Mouse (Mus musculus) adrenal gland, postnatal 14 days (tissue): ENCODE measurements around the gene Trim38. TPM values are rescaled to one million over a fixed set of nuclear protein-coding genes. Genes with fewer than 3 reads are reported as not detected.

Source experiments
- DNase-seq: peaks from one replicate; pipeline ENCODE4 v3.0.0; 2021; ENCODE audit warnings: mixed read lengths
- total RNA-seq: library from RNA; stranded (reverse); gene quantifications from 2 replicates; pipeline ENCODE4 v1.2.3, GENCODE M21; 2021

The Trim38 gene
- total RNA-seq, 1 experiment from 2014 or later, result not detected

GRCm38 (mm10) chr13:23746201-23747080, 23.3 kb upstream of the Trim38 start, which contains the start of gene Hist1h2bb:
Gene Hist1h2bb (plus strand): TSS chr13:23746734.
- DNase-seq, result peak; percentile 69

- DNase-seq, result no peak
Observed at GRCm38 (mm10) chr13:23747081-23747891, 22.4 kb upstream of the Trim38 start.

GRCm38 (mm10) chr13:23747892-23748288, 21.8 kb upstream of the Trim38 start:
- no peak for DNase-seq

- DNase-seq, result no peak
Observed at GRCm38 (mm10) chr13:23749563-23750121, 20.1 kb upstream of the Trim38 start.

- DNase-seq, result peak; percentile 49
Observed at GRCm38 (mm10) chr13:23750839-23751477, 18.8 kb upstream of the Trim38 start, which contains the start of gene Hist1h2ab. Gene Hist1h2ab (plus strand): TSS chr13:23751126.

- no peak for DNase-seq
Observed at GRCm38 (mm10) chr13:23751478-23751956, 18.2 kb upstream of the Trim38 start.

- peak; percentile 93 for DNase-seq
Observed at GRCm38 (mm10) chr13:23752067-23752741, 17.5 kb upstream of the Trim38 start, which contains the start of gene Hist1h3b. Gene Hist1h3b (plus strand): TSS chr13:23752267.

GRCm38 (mm10) chr13:23752742-23753172, 17.0 kb upstream of the Trim38 start:
- no peak for DNase-seq

GRCm38 (mm10) chr13:23753314-23754078, 16.2 kb upstream of the Trim38 start:
- DNase-seq, result no peak

GRCm38 (mm10) chr13:23755000-23755399, 14.7 kb upstream of the Trim38 start:
- no peak for DNase-seq

- DNase-seq, result peak; percentile 91
Observed at GRCm38 (mm10) chr13:23756790-23757189, 12.9 kb upstream of the Trim38 start, which contains the start of gene Hist1h4b. Gene Hist1h4b (plus strand): TSS chr13:23757013.

GRCm38 (mm10) chr13:23757211-23757773, 12.4 kb upstream of the Trim38 start:
- DNase-seq, result no peak

- no peak for DNase-seq
Observed at GRCm38 (mm10) chr13:23757921-23758320, 11.8 kb upstream of the Trim38 start.

- no peak for DNase-seq
Observed at GRCm38 (mm10) chr13:23759251-23759771, 10.4 kb upstream of the Trim38 start.

- no peak for DNase-seq
Observed at GRCm38 (mm10) chr13:23759916-23760239, 9.8 kb upstream of the Trim38 start.

- no peak for DNase-seq
Observed at GRCm38 (mm10) chr13:23760240-23760971, 9.3 kb upstream of the Trim38 start.

GRCm38 (mm10) chr13:23760972-23761864, 8.5 kb upstream of the Trim38 start, which contains the start of gene Hist1h4a:
Gene Hist1h4a (minus strand): TSS chr13:23761230.
- DNase-seq, result peak; percentile 99
